Mouse (Mus musculus) CH12.LX (cell line): ENCODE data around the gene March6. TPM values are rescaled to one million over a fixed set of nuclear protein-coding genes. Genes with fewer than 3 reads are reported as not detected.

ENCODE experiments used
- DNase-seq: peaks from one replicate; pipeline ENCODE4 v3.0.0-alpha.2; 2013; ENCODE audit errors: extremely low read depth
- H3K27ac ChIP-seq: 2 replicates; pipeline ENCODE4 v1.5.1; 2012; ENCODE audit warnings: low read depth, mild to moderate bottlenecking, control low read depth, moderate library complexity; ENCODE audit not compliant: insufficient read depth
- H3K27me3 ChIP-seq: replicated peaks from 2 replicates; pipeline ENCODE3; 2012; ENCODE audit warnings: inconsistent platforms
- H3K36me3 ChIP-seq, 2 experiments: replicated peaks in 1 of 2; 2 replicates each; pipeline versions ENCODE3 to v1.6.1; 2012; ENCODE audit warnings: inconsistent platforms in 1 of 2, low read length in 1 of 2, mild to moderate bottlenecking in 1 of 2, mixed read lengths in 1 of 2, moderate library complexity in 1 of 2; ENCODE audit not compliant: control insufficient read depth in 1 of 2, insufficient read depth in 1 of 2
- H3K4me1 ChIP-seq, 2 experiments: 2 replicates each; pipeline ENCODE4 v1.6.1; 2012; ENCODE audit warnings: inconsistent platforms in 1 of 2, moderate library complexity in 1 of 2; ENCODE audit not compliant: insufficient read depth in 2 of 2, control insufficient read depth in 1 of 2
- H3K4me2 ChIP-seq: 2 replicates; pipeline ENCODE4 v1.6.1; 2012; ENCODE audit warnings: low read depth, mild to moderate bottlenecking, control low read depth; ENCODE audit not compliant: poor library complexity, insufficient read depth, severe bottlenecking
- H3K4me3 ChIP-seq, 3 experiments: fragments of 150-350 bp in 1 of 3; sonication (generic) in 1 of 3; replicated peaks in 1 of 3; 2 replicates each; pipeline versions ENCODE3 to v1.5.1; 2011 to 2012; ENCODE audit warnings: low read depth in 2 of 3, low read length in 2 of 3, mild to moderate bottlenecking in 2 of 3, moderate library complexity in 2 of 3, control low read depth in 1 of 3, improper control_type of control experiment in 1 of 3, inconsistent platforms in 1 of 3, mixed read lengths in 1 of 3; ENCODE audit not compliant: poor library complexity in 1 of 3
- H3K79me2 ChIP-seq: replicated peaks from 2 replicates; pipeline ENCODE4 v1.6.1; 2012; ENCODE audit warnings: mild to moderate bottlenecking, moderate library complexity; ENCODE audit not compliant: control insufficient read depth, poor library complexity, insufficient read depth, severe bottlenecking; ENCODE audit errors: extremely low read depth
- H3K9ac ChIP-seq: 2 replicates; pipeline ENCODE4 v1.6.1; 2012; ENCODE audit warnings: low read depth, mild to moderate bottlenecking, control low read depth, moderate library complexity; ENCODE audit not compliant: insufficient read depth
- H3K9me3 ChIP-seq: replicated peaks from 2 replicates; pipeline ENCODE3; 2012; ENCODE audit warnings: low read length, inconsistent platforms, mixed read lengths
- BHLHE40 ChIP-seq: IDR thresholded peaks from 2 replicates; pipeline ENCODE4 v1.6.1; 2011; ENCODE audit warnings: mild to moderate bottlenecking, low read depth, low read length, improper control_type of control experiment
- CHD2 ChIP-seq: IDR thresholded peaks from 2 replicates; pipeline ENCODE4 v1.6.1; 2011; ENCODE audit warnings: low read length, improper control_type of control experiment
- CTCF ChIP-seq, 2 experiments: IDR thresholded peaks in 1 of 2; conservative IDR thresholded peaks in 1 of 2; 2 replicates each; pipeline ENCODE4 v1.5.1; 2011 to 2012; ENCODE audit warnings: low read depth in 2 of 2, low read length in 2 of 2, improper control_type of control experiment in 1 of 2, inconsistent platforms in 1 of 2, mild to moderate bottlenecking in 1 of 2, moderate library complexity in 1 of 2
- ELF1 ChIP-seq: IDR thresholded peaks from 2 replicates; pipeline ENCODE4 v1.6.1; 2014; ENCODE audit warnings: low read depth, mild to moderate bottlenecking, inconsistent platforms, low read length, improper control_type of control experiment
- HCFC1 ChIP-seq: IDR thresholded peaks from 2 replicates; pipeline ENCODE4 v1.6.1; 2012; ENCODE audit warnings: low read depth, mild to moderate bottlenecking, inconsistent platforms, low read length, improper control_type of control experiment
- JUN ChIP-seq: IDR thresholded peaks from 2 replicates; pipeline ENCODE4 v1.6.1; 2011; ENCODE audit warnings: low read depth, mild to moderate bottlenecking, low read length, improper control_type of control experiment, moderate library complexity; ENCODE audit not compliant: insufficient read depth
- KAT2A ChIP-seq: IDR thresholded peaks from 2 replicates; pipeline ENCODE4 v1.6.1; 2012; ENCODE audit warnings: low read length, improper control_type of control experiment, inconsistent platforms; ENCODE audit not compliant: insufficient replicate concordance
- MAX ChIP-seq: IDR thresholded peaks from 2 replicates; pipeline ENCODE4 v1.6.1; 2011; ENCODE audit warnings: low read length, improper control_type of control experiment
- MXI1 ChIP-seq: IDR thresholded peaks from 2 replicates; pipeline ENCODE4 v1.6.1; 2011; ENCODE audit warnings: mild to moderate bottlenecking, low read depth, low read length, improper control_type of control experiment
- NRF1 ChIP-seq: IDR thresholded peaks from 2 replicates; pipeline ENCODE4 v1.6.1; 2014; ENCODE audit warnings: low read depth, mild to moderate bottlenecking, inconsistent platforms, low read length, improper control_type of control experiment, moderate library complexity
- POLR2A ChIP-seq: IDR thresholded peaks from 2 replicates; pipeline ENCODE4 v1.6.1; 2011; ENCODE audit warnings: low read depth, mild to moderate bottlenecking, improper control_type of control experiment, low read length
- POLR2AphosphoS2 ChIP-seq: IDR thresholded peaks from 2 replicates; pipeline ENCODE4 v1.6.1; 2011; ENCODE audit warnings: low read depth, low read length, improper control_type of control experiment
- RAD21 ChIP-seq: IDR thresholded peaks from 2 replicates; pipeline ENCODE4 v1.6.1; 2011; ENCODE audit warnings: low read depth, mild to moderate bottlenecking, low read length, improper control_type of control experiment, moderate library complexity
- SMC3 ChIP-seq: IDR thresholded peaks from 2 replicates; pipeline ENCODE4 v1.6.1; 2011; ENCODE audit warnings: low read depth, low read length, improper control_type of control experiment
- TBP ChIP-seq: conservative IDR thresholded peaks from 2 replicates; pipeline ENCODE4 v1.6.1; 2011; ENCODE audit warnings: low read depth, low read length, improper control_type of control experiment
- TCF12 ChIP-seq: IDR thresholded peaks from 2 replicates; pipeline ENCODE4 v1.6.1; 2014; ENCODE audit warnings: low read depth, mild to moderate bottlenecking, inconsistent platforms, low read length, improper control_type of control experiment
- UBTF ChIP-seq: IDR thresholded peaks from 2 replicates; pipeline ENCODE4 v1.6.1; 2012; ENCODE audit warnings: low read depth, mild to moderate bottlenecking, inconsistent platforms, low read length, improper control_type of control experiment, moderate library complexity
- USF1 ChIP-seq: IDR thresholded peaks from 2 replicates; pipeline ENCODE4 v1.6.1; 2014; ENCODE audit warnings: low read depth, mild to moderate bottlenecking, inconsistent platforms, low read length, improper control_type of control experiment
- ZKSCAN1 ChIP-seq: IDR thresholded peaks from 2 replicates; pipeline ENCODE4 v1.6.1; 2012; ENCODE audit warnings: low read depth, inconsistent platforms, low read length, improper control_type of control experiment, borderline replicate concordance
- ZMIZ1 ChIP-seq: IDR thresholded peaks from 2 replicates; pipeline ENCODE4 v1.6.1; 2012; ENCODE audit warnings: low read depth, mild to moderate bottlenecking, inconsistent platforms, low read length, improper control_type of control experiment
- ZNF384 ChIP-seq: IDR thresholded peaks from 2 replicates; pipeline ENCODE4 v1.6.1; 2012; ENCODE audit warnings: low read depth, low read length, improper control_type of control experiment, inconsistent platforms
- dilution Hi-C: fragments of 300-500 bp; cut with MboI; formaldehyde crosslinking; loops from 2 replicates; pipeline ENCODE4 v1.14.3; 2020; ENCODE audit warnings: low sequenced_read_pairs; ENCODE audit not compliant: extremely low pct_unique_long_range_greater_than_20kb, extremely low pct_ligation_motif_present
- in situ Hi-C: fragments of 300-500 bp; cut with MboI; formaldehyde crosslinking; loops from 3 replicates; pipeline ENCODE4 v1.14.3; 2019; ENCODE audit warnings: low sequenced_read_pairs, low pct_ligation_motif_present, low pct_unique_long_range_greater_than_20kb, mixed read lengths
- polyA plus RNA-seq: library from polyadenylated mRNA; unstranded; fragments of >175 nt; gene quantifications from 2 replicates; pipeline ENCODE4 v1.2.1, GENCODE M21; 2012; ENCODE audit warnings: low read depth; ENCODE audit not compliant: insufficient read length
- total RNA-seq, 2 experiments: library from RNA; depleted of rRNA; stranded (reverse); fragments of 300-350 nt in 1 of 2; fragments of >200 nt in 1 of 2; gene quantifications; 2 replicates each; pipeline ENCODE4 v1.2.3; 2012 to 2014

The March6 gene
- total and polyA plus RNA-seq, 3 experiments = 18.3 to 41.4 (median 29.1) TPM

DNA sequence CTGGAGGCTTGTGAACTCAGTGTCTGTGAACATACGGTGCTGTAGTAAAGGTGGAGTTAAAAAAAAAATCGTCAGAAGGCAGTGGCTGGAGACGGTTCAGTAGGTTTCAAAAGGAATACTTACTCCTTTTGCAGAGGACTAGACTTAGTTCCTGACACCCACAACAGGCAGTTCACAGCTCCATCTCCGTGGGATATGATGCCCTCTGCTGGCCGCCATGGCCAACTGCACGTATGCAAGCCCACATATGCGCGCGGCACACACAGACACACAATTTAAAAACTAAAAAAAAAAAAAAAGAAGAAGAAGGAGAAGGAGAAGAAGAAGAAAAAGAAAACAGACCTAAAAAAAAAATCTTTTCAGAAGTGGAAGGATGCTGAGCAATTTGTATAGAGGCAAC is 111.8 kb downstream of the March6 start:
- Histone ChIP-seq H3K9me3 (peaks cover 6% of the 10 kb centered on the region), H3K4me2 (no peak overlapping the region), H3K4me1 (peaks cover 9 to 43% of the 10 kb centered on the region in 2 experiments), H3K36me3 (no peaks in the 10 kb centered on the region), H3K27ac (no peak overlapping the region), H3K9ac (no peak overlapping the region), H3K79me2 (no peaks in the 10 kb centered on the region), H3K27me3 (no peaks in the 10 kb centered on the region), H3K4me3 (no peak overlapping the region)
- TF ChIP-seq KAT2A = no peak
- TF ChIP-seq UBTF = no peak
- peak; percentile 71 for TF ChIP-seq RAD21
- TF ChIP-seq CHD2 = no peak
- no peak for TF ChIP-seq BHLHE40
- no peak for TF ChIP-seq ZMIZ1
- peak; percentile 61 to 71 for TF ChIP-seq CTCF (conservative IDR thresholded peaks at IDR 0.05 in 1 of 2, IDR thresholded peaks at IDR 0.05 in 1 of 2; ENCODE audit: low read depth in 2 of 2, low read length in 2 of 2)
- peak; percentile 84 for TF ChIP-seq SMC3
- TF ChIP-seq POLR2A = no peak
- no peak for TF ChIP-seq ZKSCAN1
- no peak for TF ChIP-seq JUN
- peak; percentile 45 for DNase-seq
- in situ Hi-C loops (no loop called here), dilution Hi-C loops (no loop called here)

GRCm38 (mm10) chr15:31418686-31419024 is 112.2 kb downstream of the March6 start:
- no peak overlapping the region for H3K4me3 ChIP-seq
- H3K9me3 ChIP-seq = peaks cover 6% of the 10 kb centered on the region
- TF ChIP-seq ZMIZ1 (no peak), POLR2AphosphoS2 (no peak), MXI1 (no peak), ZNF384 (no peak), USF1 (no peak), POLR2A (no peak), HCFC1 (no peak), ELF1 (no peak), JUN (no peak), TCF12 (no peak), MAX (no peak), CHD2 (no peak), TBP (no peak), NRF1 (no peak), UBTF (no peak)
- H3K79me2 ChIP-seq = no peaks in the 10 kb centered on the region
- no peaks in the 10 kb centered on the region for H3K27me3 ChIP-seq
- H3K4me2 ChIP-seq = no peak overlapping the region
- dilution Hi-C loops = no loop called here
- H3K9ac ChIP-seq = no peak overlapping the region
- in situ Hi-C loops = no loop called here
- DNase-seq = no peak
- H3K27ac ChIP-seq = no peak overlapping the region
- no peaks in the 10 kb centered on the region for H3K36me3 ChIP-seq
- H3K4me1 ChIP-seq = peaks cover 9 to 46% of the 10 kb centered on the region in 2 experiments
